Mouse (Mus musculus) forebrain, embryonic 10.5 days (tissue): ENCODE measurements around the gene Aldh3a2. TPM values are rescaled to one million over a fixed set of nuclear protein-coding genes. Genes with fewer than 3 reads are reported as not detected.

Experiments
- DNase-seq: peaks from one replicate; pipeline ENCODE4 v3.0.0-alpha.2; 2017; ENCODE audit warnings: low spot score; ENCODE audit errors: extremely low spot score
- H3K27ac ChIP-seq: fragments of 300-500 bp; sonication (generic); 2 replicates; pipeline ENCODE4 v1.5.1; 2016; ENCODE audit warnings: mild to moderate bottlenecking
- H3K27me3 ChIP-seq: fragments of 300-500 bp; sonication (generic); 2 replicates; pipeline ENCODE4 v1.6.1; 2016; ENCODE audit warnings: mild to moderate bottlenecking; ENCODE audit not compliant: poor library complexity, severe bottlenecking
- H3K36me3 ChIP-seq: fragments of 300-500 bp; sonication (generic); replicated peaks from 2 replicates; pipeline ENCODE4 v1.6.1; 2016; ENCODE audit warnings: mild to moderate bottlenecking, moderate library complexity
- H3K4me1 ChIP-seq: fragments of 300-500 bp; sonication (generic); 2 replicates; pipeline ENCODE4 v1.6.1; 2016
- H3K4me3 ChIP-seq: fragments of 300-500 bp; sonication (generic); 2 replicates; pipeline ENCODE4 v1.5.1; 2016; ENCODE audit warnings: mild to moderate bottlenecking, moderate library complexity
- H3K9me3 ChIP-seq: fragments of 300-500 bp; sonication (generic); 2 replicates; pipeline ENCODE4 v1.6.1; 2016; ENCODE audit warnings: mild to moderate bottlenecking, moderate library complexity
- WGBS: fragments of 180-500 bp; shearing (Covaris S2); methylation state at CpG from one replicate; pipeline ENCODE4 v1.1.7; 2016; 5-methylcytosine and 5-hydroxymethylcytosine counted together
- polyA plus RNA-seq: library from polyadenylated mRNA; unstranded; fragments of >200 nt; fragmentation: Nextera tagmentation; extraction: Ambion mirVana; gene quantifications from 2 replicates; pipeline ENCODE4 v1.2.1, GENCODE M21; 2016

Gene Aldh3a2
- polyA plus RNA-seq, 1 experiment from 2014 or later, result 19.4 TPM

- no peaks in the 10 kb centered on the region for H3K27me3 ChIP-seq
- WGBS, result 85% methylated on average over 6 of the region's 6 CpGs
These were observed 43.0 kb downstream of the Aldh3a2 start for GRCm38 (mm10) chr11:61224234-61224744.

GRCm38 (mm10) chr11:61222971-61223745 is 44.1 kb downstream of the Aldh3a2 start:
- no peaks in the 10 kb centered on the region for H3K36me3 ChIP-seq
- no peak overlapping the region for H3K4me3 ChIP-seq
- H3K27ac ChIP-seq, result no peak overlapping the region
- 95% methylated on average over 9 of the region's 9 CpGs for WGBS
- no peaks in the 10 kb centered on the region for H3K4me1 ChIP-seq
- DNase-seq, result no peak
- no peaks in the 10 kb centered on the region for H3K27me3 ChIP-seq
- H3K9me3 ChIP-seq, result no peaks in the 10 kb centered on the region

More at GRCm38 (mm10) chr11:61224234-61224744, 43.0 kb downstream of the Aldh3a2 start:
- no peaks in the 10 kb centered on the region for H3K4me1 ChIP-seq
- H3K36me3 ChIP-seq, result no peaks in the 10 kb centered on the region
- no peak overlapping the region for H3K4me3 ChIP-seq
- DNase-seq, result no peak
- no peaks in the 10 kb centered on the region for H3K9me3 ChIP-seq
- H3K27ac ChIP-seq, result no peak overlapping the region

GRCm38 (mm10) chr11:61222007-61222406 is 45.3 kb downstream of the Aldh3a2 start:
- 78% methylated on average over 1 of the region's 1 CpGs for WGBS
- no peaks in the 10 kb centered on the region for H3K9me3 ChIP-seq
- H3K27me3 ChIP-seq, result no peaks in the 10 kb centered on the region
- DNase-seq, result no peak
- no peaks in the 10 kb centered on the region for H3K4me1 ChIP-seq
- H3K4me3 ChIP-seq, result no peak overlapping the region
- H3K36me3 ChIP-seq, result no peaks in the 10 kb centered on the region
- no peak overlapping the region for H3K27ac ChIP-seq

GRCm38 (mm10) chr11:61220156-61220881 is 46.9 kb downstream of the Aldh3a2 start:
- WGBS, result 72% methylated on average over 9 of the region's 9 CpGs
- Histone ChIP-seq H3K36me3 (no peaks in the 10 kb centered on the region), H3K4me1 (no peaks in the 10 kb centered on the region), H3K4me3 (no peak overlapping the region), H3K9me3 (no peaks in the 10 kb centered on the region), H3K27ac (no peak overlapping the region), H3K27me3 (no peaks in the 10 kb centered on the region)
- no peak for DNase-seq

GRCm38 (mm10) chr11:61215936-61216335 is 51.3 kb downstream of the Aldh3a2 start:
- H3K27me3 ChIP-seq, result peaks cover 28% of the 10 kb centered on the region
- H3K36me3 ChIP-seq, result no peaks in the 10 kb centered on the region
- no peaks in the 10 kb centered on the region for H3K9me3 ChIP-seq
- DNase-seq, result no peak
- H3K4me1 ChIP-seq, result peaks cover 6% of the 10 kb centered on the region; the same call in 1 of the 2 replicates
- no peak overlapping the region for H3K4me3 ChIP-seq
- 88% methylated on average over 3 of the region's 3 CpGs for WGBS
- no peak overlapping the region for H3K27ac ChIP-seq

GRCm38 (mm10) chr11:61212102-61212501 is 55.2 kb downstream of the Aldh3a2 start:
- Histone ChIP-seq H3K4me3 (no peak overlapping the region), H3K9me3 (no peaks in the 10 kb centered on the region), H3K27ac (no peak overlapping the region), H3K4me1 (peaks cover 6% of the 10 kb centered on the region; the same call in 1 of the 2 replicates), H3K36me3 (no peaks in the 10 kb centered on the region), H3K27me3 (peaks cover 31% of the 10 kb centered on the region)
- 38% methylated on average over 20 of the region's 20 CpGs for WGBS
- no peak for DNase-seq

GRCm38 (mm10) chr11:61208316-61208715 is 58.9 kb downstream of the Aldh3a2 start:
- no peak for DNase-seq
- WGBS, result 90% methylated on average over 10 of the region's 10 CpGs
- H3K36me3 ChIP-seq, result no peaks in the 10 kb centered on the region

GRCm38 (mm10) chr11:61207487-61208246 is 59.6 kb downstream of the Aldh3a2 start, which contains the start of gene Aldh3a1:
Aldh3a1 (plus strand) TSS chr11:61207537.
- no peaks in the 10 kb centered on the region for H3K9me3 ChIP-seq
- WGBS, result 83% methylated on average over 10 of the region's 10 CpGs
- DNase-seq, result no peak
- H3K4me1 ChIP-seq, result peaks cover 6% of the 10 kb centered on the region; the same call in 1 of the 2 replicates
- H3K27ac ChIP-seq, result no peak within 1 kb of the TSS
- H3K4me3 ChIP-seq, result no peak within 1 kb of the TSS
- H3K36me3 ChIP-seq, result no peaks in the 10 kb centered on the region
- peaks cover 20% of the 10 kb centered on the region for H3K27me3 ChIP-seq

More at GRCm38 (mm10) chr11:61208316-61208715, 58.9 kb downstream of the Aldh3a2 start:
- peaks cover 6% of the 10 kb centered on the region; the same call in 1 of the 2 replicates for H3K4me1 ChIP-seq
- H3K9me3 ChIP-seq, result no peaks in the 10 kb centered on the region
- H3K27me3 ChIP-seq, result peaks cover 26% of the 10 kb centered on the region
- no peak overlapping the region for H3K27ac ChIP-seq
- H3K4me3 ChIP-seq, result no peak overlapping the region

GRCm38 (mm10) chr11:61206136-61206535 is 61.1 kb downstream of the Aldh3a2 start:
- 92% methylated on average over 3 of the region's 3 CpGs for WGBS
- H3K27me3 ChIP-seq, result peaks cover 4% of the 10 kb centered on the region; the same call in 1 of the 2 replicates
- H3K36me3 ChIP-seq, result no peaks in the 10 kb centered on the region

GRCm38 (mm10) chr11:61205167-61205950 is 61.9 kb downstream of the Aldh3a2 start:
- WGBS, result 95% methylated on average over 9 of the region's 10 CpGs
- no peak overlapping the region for H3K27ac ChIP-seq

More at GRCm38 (mm10) chr11:61206136-61206535, 61.1 kb downstream of the Aldh3a2 start:
- Histone ChIP-seq H3K4me1 (0 out of 2 replicates have a peak, but pooled peaks cover 2% of the 10 kb centered on the region), H3K4me3 (no peak overlapping the region), H3K27ac (no peak overlapping the region), H3K9me3 (no peaks in the 10 kb centered on the region)
- DNase-seq, result no peak

GRCm38 (mm10) chr11:61202810-61203209 is 64.5 kb downstream of the Aldh3a2 start:
- Histone ChIP-seq H3K9me3 (no peaks in the 10 kb centered on the region), H3K36me3 (no peaks in the 10 kb centered on the region), H3K4me3 (no peak overlapping the region), H3K27ac (no peak overlapping the region), H3K4me1 (0 out of 2 replicates have a peak, but pooled peaks cover 2% of the 10 kb centered on the region), H3K27me3 (no peaks in the 10 kb centered on the region)
- no peak for DNase-seq
- 74% methylated on average over 2 of the region's 2 CpGs for WGBS

More at GRCm38 (mm10) chr11:61205167-61205950, 61.9 kb downstream of the Aldh3a2 start:
- Histone ChIP-seq H3K4me1 (0 out of 2 replicates have a peak, but pooled peaks cover 2% of the 10 kb centered on the region), H3K27me3 (no peaks in the 10 kb centered on the region), H3K4me3 (no peak overlapping the region), H3K36me3 (no peaks in the 10 kb centered on the region), H3K9me3 (no peaks in the 10 kb centered on the region)
- no peak for DNase-seq
